Mouse (Mus musculus) C2C12 (cell line): ENCODE measurements at regions not wholly inside any gene's neighbourhood (a gene's known extent, or its start where the extent isn't known, plus 50 kb on each side); places are given as distances from the start of the nearest gene placed in this dataset.
A peak's percentile ranks its signal among the peaks of the same experiment; 100 is the strongest.

ENCODE experiments used
- H3K27me3 ChIP-seq: one replicate; pipeline ENCODE4 v1.6.1; 2011; ENCODE audit not compliant: control insufficient read depth, insufficient read depth, insufficient read length
- H3K36me3 ChIP-seq: one replicate; pipeline ENCODE4 v1.6.1; 2011; ENCODE audit not compliant: control insufficient read depth, insufficient read depth
- H3K4me3 ChIP-seq: one replicate; pipeline ENCODE4 v1.5.1; 2011; ENCODE audit warnings: mild to moderate bottlenecking, control low read depth; ENCODE audit not compliant: poor library complexity, insufficient read depth, severe bottlenecking
- H3K79me2 ChIP-seq: one replicate; pipeline ENCODE4 v1.6.1; 2011; ENCODE audit not compliant: control insufficient read depth, insufficient read depth
- H3K79me3 ChIP-seq: one replicate; pipeline ENCODE4 v1.6.1; 2011; ENCODE audit warnings: low read depth, control low read depth
- H3ac ChIP-seq: one replicate; pipeline ENCODE3; 2011; ENCODE audit warnings: low read depth; ENCODE audit not compliant: control insufficient read depth, insufficient read length
- CEBPB ChIP-seq: IDR thresholded peaks from one replicate; pipeline ENCODE4 v1.6.1; 2011; ENCODE audit warnings: low read depth, mild to moderate bottlenecking, control low read depth, moderate library complexity
- CTCF ChIP-seq: IDR thresholded peaks from one replicate; pipeline ENCODE4 v1.5.1; 2011; ENCODE audit not compliant: control insufficient read depth, insufficient read depth, insufficient read length
- FOSL1 ChIP-seq: IDR thresholded peaks from one replicate; pipeline ENCODE4 v1.8.0; 2011; ENCODE audit warnings: mild to moderate bottlenecking, low read length; ENCODE audit not compliant: poor library complexity, insufficient read depth, severe bottlenecking
- MAX ChIP-seq: IDR thresholded peaks from one replicate; pipeline ENCODE4 v1.6.1; 2011; ENCODE audit warnings: mild to moderate bottlenecking, control low read depth
- MYOD1 ChIP-seq: IDR thresholded peaks from one replicate; pipeline ENCODE4 v1.6.1; 2011; ENCODE audit warnings: low read depth; ENCODE audit not compliant: control insufficient read depth, insufficient read length
- MYOG ChIP-seq: IDR thresholded peaks from one replicate; pipeline ENCODE4 v1.6.1; 2011; ENCODE audit not compliant: control insufficient read depth, insufficient read length; ENCODE audit errors: extremely low read depth
- USF1 ChIP-seq: IDR thresholded peaks from one replicate; pipeline ENCODE4 v1.6.1; 2011; ENCODE audit warnings: low read depth, mild to moderate bottlenecking, control low read depth, moderate library complexity

DNA sequence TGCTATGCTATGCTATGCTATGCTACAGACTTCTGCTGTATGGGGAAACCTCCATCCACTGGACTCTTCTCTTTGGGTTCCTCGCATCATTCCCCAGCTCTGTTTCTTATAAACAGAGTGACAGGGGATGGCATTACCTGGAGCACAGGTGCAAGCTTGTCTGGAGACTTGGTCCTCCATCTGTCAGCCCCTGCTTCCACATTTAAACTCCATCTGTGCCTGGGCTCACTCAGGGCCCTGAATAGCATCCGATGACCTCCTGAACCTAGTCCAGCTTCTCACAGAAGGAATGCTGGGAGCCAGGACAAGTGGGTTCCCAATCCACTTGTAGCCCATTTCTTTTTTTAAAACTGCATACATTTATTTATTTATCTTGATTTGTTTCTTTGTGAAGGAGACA is 92.3 kb upstream of the Lhx5 start:
- TF ChIP-seq MYOG (no peak), MYOD1 (no peak), CEBPB (no peak), CTCF (no peak), FOSL1 (no peak), USF1 (no peak), MAX (no peak)
- Histone ChIP-seq H3K79me3 (no peaks in the 10 kb centered on the region), H3K79me2 (no peaks in the 10 kb centered on the region), H3K36me3 (no peaks in the 10 kb centered on the region), H3ac (no peak overlapping the region), H3K4me3 (no peak overlapping the region), H3K27me3 (peaks cover 12% of the 10 kb centered on the region)

GRCm38 (mm10) chr5:120340696-120341231 is 90.7 kb upstream of the Lhx5 start:
- Histone ChIP-seq H3K27me3 (peaks cover 8% of the 10 kb centered on the region), H3K4me3 (no peak overlapping the region), H3K79me3 (no peaks in the 10 kb centered on the region), H3K36me3 (no peaks in the 10 kb centered on the region), H3ac (no peak overlapping the region), H3K79me2 (no peaks in the 10 kb centered on the region)
- TF ChIP-seq MYOG (no peak), CEBPB (peak; percentile 54)

- Histone ChIP-seq H3K27me3 (peaks cover 26% of the 10 kb centered on the region), H3K79me3 (no peaks in the 10 kb centered on the region), H3K4me3 (no peak overlapping the region), H3K36me3 (no peaks in the 10 kb centered on the region), H3ac (no peak overlapping the region), H3K79me2 (no peaks in the 10 kb centered on the region)
- TF ChIP-seq FOSL1 (no peak), MYOD1 (no peak), USF1 (no peak), CEBPB (no peak), MYOG (no peak), MAX (no peak), CTCF (no peak)
Measured at GRCm38 (mm10) chr5:120350461-120350860, 81.0 kb upstream of the Lhx5 start.

DNA sequence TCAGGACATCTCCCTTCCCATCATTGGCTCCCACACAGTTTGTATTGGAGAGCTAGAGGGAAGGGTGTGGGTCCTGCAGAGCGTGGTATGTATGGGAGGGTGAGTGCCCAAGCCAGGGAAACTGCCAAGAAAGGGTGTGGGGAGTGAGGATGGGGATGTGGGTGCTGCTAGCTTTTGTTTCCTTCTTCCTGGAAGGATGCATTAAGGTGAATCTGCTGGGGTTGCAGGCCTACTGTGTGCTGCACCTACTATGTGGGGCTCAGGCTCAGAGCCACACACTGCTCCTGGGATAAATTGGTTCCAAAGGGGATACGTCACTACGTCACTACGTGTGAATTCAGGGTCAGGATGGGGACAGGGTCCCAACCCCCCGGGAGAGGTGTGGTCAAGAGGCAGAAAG is 79.7 kb upstream of the Lhx5 start:
- H3K27me3 ChIP-seq: peaks cover 36% of the 10 kb centered on the region
- H3K79me2 ChIP-seq: no peaks in the 10 kb centered on the region
- H3K36me3 ChIP-seq: no peaks in the 10 kb centered on the region
- H3K4me3 ChIP-seq: no peak overlapping the region
- TF ChIP-seq USF1 (no peak), CTCF (no peak), MYOG (no peak), MYOD1 (no peak), MAX (no peak), CEBPB (no peak), FOSL1 (no peak)
- no peak overlapping the region for H3ac ChIP-seq
- no peaks in the 10 kb centered on the region for H3K79me3 ChIP-seq

- no peak overlapping the region for H3K4me3 ChIP-seq
- H3ac ChIP-seq: no peak overlapping the region
- H3K27me3 ChIP-seq: peaks cover 50% of the 10 kb centered on the region
- no peak for TF ChIP-seq MYOD1
- TF ChIP-seq FOSL1: no peak
- TF ChIP-seq MYOG: no peak
- no peak for TF ChIP-seq USF1
- no peak for TF ChIP-seq CTCF
- H3K79me3 ChIP-seq: no peaks in the 10 kb centered on the region
- H3K36me3 ChIP-seq: no peaks in the 10 kb centered on the region
- H3K79me2 ChIP-seq: no peaks in the 10 kb centered on the region
Measured at GRCm38 (mm10) chr5:120353657-120354056, 77.8 kb upstream of the Lhx5 start.

DNA sequence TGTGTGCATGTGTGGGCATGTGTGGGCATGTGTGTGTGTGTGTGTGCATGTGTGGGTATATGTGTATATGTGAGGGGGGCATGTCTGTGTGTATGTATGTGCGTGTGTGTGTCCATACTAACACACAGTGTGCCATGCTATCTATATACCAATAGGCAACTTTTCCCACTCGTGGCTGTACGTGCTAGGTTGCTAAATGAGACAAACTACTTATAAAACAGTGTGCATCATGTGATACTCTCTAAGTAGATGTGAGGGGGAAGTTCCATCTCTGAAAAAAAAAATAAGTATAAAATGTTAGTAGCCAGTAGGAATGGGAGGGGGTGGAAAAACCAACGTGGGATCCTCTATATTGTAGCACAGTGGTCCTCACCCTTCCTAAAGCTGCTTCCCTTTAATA is 74.5 kb upstream of the Lhx5 start:
- H3K4me3 ChIP-seq: no peak overlapping the region
- TF ChIP-seq MYOD1 (no peak), CEBPB (no peak), FOSL1 (no peak), MYOG (no peak), MAX (no peak), CTCF (no peak), USF1 (no peak)
- H3ac ChIP-seq: no peak overlapping the region
- H3K27me3 ChIP-seq: peaks cover 62% of the 10 kb centered on the region
- H3K36me3 ChIP-seq: no peaks in the 10 kb centered on the region
- H3K79me2 ChIP-seq: no peaks in the 10 kb centered on the region
- no peaks in the 10 kb centered on the region for H3K79me3 ChIP-seq

GRCm38 (mm10) chr5:120358084-120358690 is 73.3 kb upstream of the Lhx5 start:
- H3K36me3 ChIP-seq: no peaks in the 10 kb centered on the region
- no peaks in the 10 kb centered on the region for H3K79me3 ChIP-seq
- peaks cover 50% of the 10 kb centered on the region for H3K27me3 ChIP-seq
- H3K79me2 ChIP-seq: no peaks in the 10 kb centered on the region
- H3ac ChIP-seq: no peak overlapping the region
- no peak overlapping the region for H3K4me3 ChIP-seq
- TF ChIP-seq CTCF (no peak), MAX (no peak), FOSL1 (no peak), USF1 (no peak), CEBPB (no peak), MYOG (no peak), MYOD1 (no peak)
